Mouse (Mus musculus) embryonic facial prominence, embryonic 13.5 days (tissue): Measurements from ENCODE around the gene Rhbdl3. TPM values are rescaled to one million over a fixed set of nuclear protein-coding genes. Genes with fewer than 3 reads are reported as not detected.

Experiments used
- ATAC-seq: fragments of 200-750 bp; cut with Nextera tagmentation; 2 replicates; pipeline ENCODE4 v1.8.0; 2017; ENCODE audit warnings: low read depth; ENCODE audit not compliant: insufficient number of reproducible peaks, insufficient read depth, low FRiP score, low TSS enrichment
- H3K27ac ChIP-seq: fragments of 300-500 bp; sonication (generic); 2 replicates; pipeline ENCODE4 v1.5.1; 2015; ENCODE audit warnings: moderate library complexity, mild to moderate bottlenecking, inconsistent platforms
- H3K27me3 ChIP-seq: fragments of 300-500 bp; sonication (generic); 2 replicates; pipeline ENCODE4 v1.6.1; 2015; ENCODE audit warnings: mild to moderate bottlenecking, inconsistent platforms
- H3K36me3 ChIP-seq: fragments of 300-500 bp; sonication (generic); 2 replicates; pipeline ENCODE4 v1.6.1; 2015; ENCODE audit warnings: mild to moderate bottlenecking, inconsistent platforms
- H3K4me1 ChIP-seq: fragments of 300-500 bp; sonication (generic); 2 replicates; pipeline ENCODE4 v1.6.1; 2015; ENCODE audit warnings: inconsistent platforms
- H3K4me2 ChIP-seq: fragments of 300-500 bp; sonication (generic); 2 replicates; pipeline ENCODE4 v1.6.1; 2015; ENCODE audit warnings: moderate library complexity, mild to moderate bottlenecking, inconsistent platforms
- H3K4me3 ChIP-seq: fragments of 300-500 bp; sonication (generic); 2 replicates; pipeline ENCODE4 v1.5.1; 2015; ENCODE audit warnings: mild to moderate bottlenecking, inconsistent platforms
- H3K9ac ChIP-seq: fragments of 300-500 bp; sonication (generic); 2 replicates; pipeline ENCODE4 v1.6.1; 2015; ENCODE audit warnings: mild to moderate bottlenecking, inconsistent platforms
- H3K9me3 ChIP-seq: fragments of 300-500 bp; sonication (generic); 2 replicates; pipeline ENCODE4 v1.6.1; 2016; ENCODE audit warnings: inconsistent platforms
- WGBS: fragments of 180-500 bp; shearing (Covaris S2); methylation state at CpG from one replicate; pipeline ENCODE4 v1.1.7; 2015; ENCODE audit warnings: mixed read lengths; 5-methylcytosine and 5-hydroxymethylcytosine counted together
- polyA plus RNA-seq: library from polyadenylated mRNA; unstranded; fragments of >200 nt; fragmentation: Nextera tagmentation; extraction: Ambion mirVana; gene quantifications from 2 replicates; pipeline ENCODE4 v1.2.1, GENCODE M21; 2015

Gene Rhbdl3
- polyA plus RNA-seq, 1 experiment from 2014 or later: 6.6 TPM

GRCm38 (mm10) chr11:80391407-80392120 lies 90.9 kb downstream of the Rhbdl3 start:
- Histone ChIP-seq H3K9me3 (no peaks in the 10 kb centered on the region), H3K4me1 (peaks cover 3% of the 10 kb centered on the region; the same call in 1 of the 2 replicates), H3K27ac (no peak overlapping the region), H3K9ac (no peak overlapping the region), H3K27me3 (no peaks in the 10 kb centered on the region), H3K4me2 (no peak overlapping the region), H3K36me3 (peaks cover 73% of the 10 kb centered on the region), H3K4me3 (no peak overlapping the region)
- ATAC-seq: no peak
- 91% methylated on average over 2 of the region's 2 CpGs for WGBS

- Histone ChIP-seq H3K4me2 (no peak overlapping the region), H3K4me3 (no peak overlapping the region), H3K27ac (no peak overlapping the region), H3K27me3 (no peaks in the 10 kb centered on the region), H3K9ac (no peak overlapping the region), H3K4me1 (no peaks in the 10 kb centered on the region), H3K9me3 (no peaks in the 10 kb centered on the region), H3K36me3 (peaks cover 73% of the 10 kb centered on the region)
- no peak for ATAC-seq
- 90% methylated on average over 3 of the region's 3 CpGs for WGBS
Measured at GRCm38 (mm10) chr11:80395930-80396329, 95.2 kb downstream of the Rhbdl3 start.

GRCm38 (mm10) chr11:80396617-80397016 lies 95.9 kb downstream of the Rhbdl3 start:
- Histone ChIP-seq H3K9ac (no peak overlapping the region), H3K36me3 (peaks cover 72% of the 10 kb centered on the region), H3K27me3 (no peaks in the 10 kb centered on the region), H3K27ac (no peak overlapping the region), H3K4me3 (no peak overlapping the region), H3K4me1 (no peaks in the 10 kb centered on the region), H3K4me2 (no peak overlapping the region), H3K9me3 (no peaks in the 10 kb centered on the region)
- no peak for ATAC-seq
- WGBS: 86% methylated on average over 4 of the region's 4 CpGs

Other genes starting within 250 kb of the Rhbdl3 start
- gene Crlf3, start 219.9 kb upstream of the Rhbdl3 start, polyA plus RNA-seq: 47.4 and 50.9 TPM in 2 replicates
- 15.2 and 15.8 TPM in 2 replicates for gene Atad5, start 211.5 kb upstream of the Rhbdl3 start, polyA plus RNA-seq
- 31.4 and 32.3 TPM in 2 replicates for gene Tefm, start 158.7 kb upstream of the Rhbdl3 start, polyA plus RNA-seq
- 0.74 and 1.4 TPM in 2 replicates for gene Adap2, start 146.8 kb upstream of the Rhbdl3 start, polyA plus RNA-seq
- gene Rnf135, start 117.1 kb upstream of the Rhbdl3 start, polyA plus RNA-seq: 6.3 and 8.1 TPM in 2 replicates
- gene Rhot1, start 91.9 kb upstream of the Rhbdl3 start, polyA plus RNA-seq: 52.8 and 63.4 TPM in 2 replicates
- gene 5730455P16Rik, start 77.1 kb downstream of the Rhbdl3 start, polyA plus RNA-seq: 25.4 and 28.0 TPM in 2 replicates
- 258 and 268 TPM in 2 replicates for gene Zfp207, start 82.4 kb downstream of the Rhbdl3 start, polyA plus RNA-seq
- 288 and 317 TPM in 2 replicates for gene Psmd11, start 127.7 kb downstream of the Rhbdl3 start, polyA plus RNA-seq
- 3.7 and 4.0 TPM in 2 replicates for gene Cdk5r1, start 176.1 kb downstream of the Rhbdl3 start, polyA plus RNA-seq